Mouse (Mus musculus): ENCODE results near the gene Tmbim1. TPM values are rescaled to one million over a fixed set of nuclear protein-coding genes. Genes with fewer than 3 reads are reported as not detected.
A peak's percentile ranks its signal among the peaks of the same experiment; 100 is the strongest.
"Not testable (repeated sequence)": the region's sequence is repeated elsewhere in the genome, so short reads cannot be mapped to it uniquely, and the experiment has no call there.

Gene Tmbim1
- total and polyA plus RNA-seq, 3 experiments = 26.6 to 35.1 (median 32.4) TPM

DNA sequence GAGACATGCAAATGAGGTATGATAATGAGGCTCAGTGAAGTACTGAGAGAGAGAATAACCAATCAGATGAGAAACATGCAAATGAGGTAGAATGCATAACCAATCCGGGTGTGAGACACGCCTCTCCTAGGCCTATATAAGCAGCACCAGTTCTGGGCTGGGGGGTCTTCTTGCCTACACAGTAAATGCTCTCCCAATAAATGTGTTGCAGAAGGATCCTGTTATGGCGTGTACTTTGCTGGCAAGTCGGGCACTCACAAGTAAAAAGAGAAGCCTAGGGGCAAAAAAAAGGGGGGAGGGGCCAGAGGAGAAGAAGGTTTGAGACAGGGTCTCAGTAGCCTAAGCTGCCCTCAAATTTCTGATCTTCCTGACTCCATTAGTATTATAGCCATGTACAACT, 35.6 kb upstream of the Tmbim1 start:
- in situ Hi-C loops (cut with MboI; ENCODE audit: low pct_ligation_motif_present, low pct_unique_long_range_greater_than_20kb, low sequenced_read_pairs); dilution Hi-C loops (cut with MboI; ENCODE audit: extremely low pct_ligation_motif_present, extremely low pct_unique_long_range_greater_than_20kb, low sequenced_read_pairs): not testable (repeated sequence)
- peaks cover 59 to 91% of the 10 kb centered on the region in 2 experiments for H3K4me1 ChIP-seq (ENCODE audit: control insufficient read depth in 1 of 2, insufficient read depth in 2 of 2)

DNA sequence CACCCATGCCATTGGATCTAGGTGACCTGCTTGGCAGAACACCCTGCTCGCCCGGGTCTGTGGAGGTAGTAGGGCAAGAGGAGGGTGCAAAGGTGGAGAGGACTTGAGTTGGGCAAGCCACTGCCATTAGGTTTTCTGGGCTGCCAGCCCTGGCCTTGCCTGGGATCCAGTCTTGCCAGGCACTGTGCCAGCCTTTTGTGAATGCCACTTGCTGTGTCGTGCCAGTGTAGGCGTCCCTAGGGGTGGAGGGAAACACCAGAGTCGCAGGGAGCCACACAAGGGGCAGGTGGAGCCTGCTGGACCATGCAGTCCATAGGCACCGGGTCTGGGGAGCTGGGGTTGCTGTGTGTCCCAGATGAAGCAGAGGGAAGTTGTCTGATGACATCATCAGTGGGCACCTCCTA, 34.9 kb upstream of the Tmbim1 start:
- Histone ChIP-seq H3K36me3 (replicated peaks in 1 of 2; ENCODE audit: control insufficient read depth in 1 of 2, insufficient read depth in 1 of 2, low read length in 1 of 2) (peaks cover 26 to 65% of the 10 kb centered on the region in 2 experiments), H3K9me3 (replicated peaks; ENCODE audit: low read length) (peaks cover 18% of the 10 kb centered on the region), H3K27ac (ENCODE audit: insufficient read depth, low read depth) (peak overlapping the region; percentile 92), H3K4me1 (ENCODE audit: control insufficient read depth in 1 of 2, insufficient read depth in 2 of 2) (peaks cover 56 to 91% of the 10 kb centered on the region in 2 experiments), H3K27me3 (replicated peaks) (no peaks in the 10 kb centered on the region), H3K79me2 (replicated peaks; ENCODE audit: control insufficient read depth, extremely low read depth, insufficient read depth, poor library complexity, severe bottlenecking) (peaks cover 60% of the 10 kb centered on the region), H3K4me2 (ENCODE audit: insufficient read depth, low read depth, poor library complexity, severe bottlenecking) (no peak overlapping the region), H3K9ac (ENCODE audit: insufficient read depth, low read depth) (no peak overlapping the region), H3K4me3 (replicated peaks in 1 of 3; ENCODE audit: low read depth in 2 of 3, low read length in 2 of 3, poor library complexity in 1 of 3) (peak overlapping the region in 2 of 3 experiments; percentile 10 to 14)
- in situ Hi-C loops (cut with MboI; ENCODE audit: low pct_ligation_motif_present, low pct_unique_long_range_greater_than_20kb, low sequenced_read_pairs) (no loop called here), dilution Hi-C loops (cut with MboI; ENCODE audit: extremely low pct_ligation_motif_present, extremely low pct_unique_long_range_greater_than_20kb, low sequenced_read_pairs) (no loop called here)
- no peak for TF ChIP-seq JUND (conservative IDR thresholded peaks at IDR 0.05; ENCODE audit: low read depth, low read length)
- TF ChIP-seq KAT2A (IDR thresholded peaks at IDR 0.05; ENCODE audit: insufficient replicate concordance, low read length) = no peak
- no peak for TF ChIP-seq RCOR1 (conservative IDR thresholded peaks at IDR 0.05; ENCODE audit: low read depth, low read length)
- DNase-seq (ENCODE audit: extremely low read depth) = no peak

More for the DNA sequence above, 35.6 kb upstream of the Tmbim1 start:
- H3K4me2 ChIP-seq (ENCODE audit: insufficient read depth, low read depth, poor library complexity, severe bottlenecking); H3K9ac ChIP-seq (ENCODE audit: insufficient read depth, low read depth); DNase-seq (ENCODE audit: extremely low read depth); H3K4me3 ChIP-seq (replicated peaks in 1 of 3; ENCODE audit: low read depth in 2 of 3, low read length in 2 of 3, poor library complexity in 1 of 3); H3K27me3 ChIP-seq (replicated peaks): not testable (repeated sequence)
- H3K79me2 ChIP-seq (replicated peaks; ENCODE audit: control insufficient read depth, extremely low read depth, insufficient read depth, poor library complexity, severe bottlenecking) = peaks cover 60% of the 10 kb centered on the region
- peaks cover 23 to 65% of the 10 kb centered on the region in 2 experiments for H3K36me3 ChIP-seq (replicated peaks in 1 of 2; ENCODE audit: control insufficient read depth in 1 of 2, insufficient read depth in 1 of 2, low read length in 1 of 2)
- TF ChIP-seq TBP (conservative IDR thresholded peaks at IDR 0.05; ENCODE audit: low read depth, low read length) = peak; percentile 79
- peak overlapping the region; percentile 100 for H3K27ac ChIP-seq (ENCODE audit: insufficient read depth, low read depth)
- peaks cover 18% of the 10 kb centered on the region for H3K9me3 ChIP-seq (replicated peaks; ENCODE audit: low read length)

DNA sequence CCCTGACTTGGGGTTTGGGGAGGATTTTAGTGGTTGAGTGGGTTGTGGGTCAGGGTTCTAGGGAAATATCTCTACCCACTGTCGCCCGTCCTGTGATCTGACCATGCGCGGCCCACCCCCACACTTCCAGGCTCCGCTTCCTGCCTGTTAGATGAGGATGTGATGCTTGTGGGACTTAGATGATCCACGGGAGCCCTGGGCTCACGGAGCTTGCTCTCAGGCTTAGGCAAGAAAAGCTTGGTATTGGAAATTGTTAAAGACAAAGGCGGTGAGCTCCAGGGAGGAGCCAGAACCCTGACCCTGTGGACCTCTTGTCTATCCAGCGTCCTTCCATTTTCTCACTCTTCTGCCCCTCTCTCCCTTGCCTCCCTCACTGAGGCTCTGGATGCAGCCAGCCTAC, 34.5 kb upstream of the Tmbim1 start:
- no peak overlapping the region for H3K4me3 ChIP-seq (replicated peaks in 1 of 3; ENCODE audit: low read depth in 2 of 3, low read length in 2 of 3, poor library complexity in 1 of 3)
- peaks cover 29 to 66% of the 10 kb centered on the region in 2 experiments for H3K36me3 ChIP-seq (replicated peaks in 1 of 2; ENCODE audit: control insufficient read depth in 1 of 2, insufficient read depth in 1 of 2, low read length in 1 of 2)
- dilution Hi-C loops (cut with MboI; ENCODE audit: extremely low pct_ligation_motif_present, extremely low pct_unique_long_range_greater_than_20kb, low sequenced_read_pairs) = no loop called here
- no peak overlapping the region for H3K4me2 ChIP-seq (ENCODE audit: insufficient read depth, low read depth, poor library complexity, severe bottlenecking)
- peaks cover 18% of the 10 kb centered on the region for H3K9me3 ChIP-seq (replicated peaks; ENCODE audit: low read length)
- in situ Hi-C loops (cut with MboI; ENCODE audit: low pct_ligation_motif_present, low pct_unique_long_range_greater_than_20kb, low sequenced_read_pairs) = no loop called here
- peaks cover 60% of the 10 kb centered on the region for H3K79me2 ChIP-seq (replicated peaks; ENCODE audit: control insufficient read depth, extremely low read depth, insufficient read depth, poor library complexity, severe bottlenecking)
- peaks cover 51 to 88% of the 10 kb centered on the region in 2 experiments for H3K4me1 ChIP-seq (ENCODE audit: control insufficient read depth in 1 of 2, insufficient read depth in 2 of 2)
- DNase-seq (ENCODE audit: extremely low read depth) = no peak
- no peak overlapping the region for H3K9ac ChIP-seq (ENCODE audit: insufficient read depth, low read depth)
- no peaks in the 10 kb centered on the region for H3K27me3 ChIP-seq (replicated peaks)
- TF ChIP-seq ZC3H11A (IDR thresholded peaks at IDR 0.05; ENCODE audit: low read depth, low read length) (no peak), UBTF (IDR thresholded peaks at IDR 0.05; ENCODE audit: low read depth, low read length) (no peak), JUN (IDR thresholded peaks at IDR 0.05; ENCODE audit: insufficient read depth, low read depth, low read length) (no peak), ETS1 (conservative IDR thresholded peaks at IDR 0.05; ENCODE audit: low read depth, low read length) (no peak), MXI1 (IDR thresholded peaks at IDR 0.05; ENCODE audit: low read depth, low read length) (no peak), EP300 (IDR thresholded peaks at IDR 0.05; ENCODE audit: low read length) (no peak), MAX (IDR thresholded peaks at IDR 0.05; ENCODE audit: low read length) (no peak), TCF12 (IDR thresholded peaks at IDR 0.05; ENCODE audit: low read depth, low read length) (no peak), NRF1 (IDR thresholded peaks at IDR 0.05; ENCODE audit: low read depth, low read length) (no peak), E2F4 (IDR thresholded peaks at IDR 0.05; ENCODE audit: insufficient replicate concordance, low read depth, low read length) (no peak), IRF4 (IDR thresholded peaks at IDR 0.05; ENCODE audit: low read depth, low read length) (no peak), ZNF384 (IDR thresholded peaks at IDR 0.05; ENCODE audit: low read depth, low read length) (no peak), USF1 (IDR thresholded peaks at IDR 0.05; ENCODE audit: low read depth, low read length) (no peak), BHLHE40 (IDR thresholded peaks at IDR 0.05; ENCODE audit: low read depth, low read length) (no peak), SMC3 (IDR thresholded peaks at IDR 0.05; ENCODE audit: low read depth, low read length) (no peak)
- peak overlapping the region; percentile 92 for H3K27ac ChIP-seq (ENCODE audit: insufficient read depth, low read depth)
